Mouse (Mus musculus): Measurements from ENCODE around the gene Hoxa13.
A peak's percentile ranks its signal among the peaks of the same experiment; 100 is the strongest.

Gene Hoxa13

GRCm38 (mm10) chr6:52234428-52235140 lies 26.1 kb downstream of the Hoxa13 start:
- no peak for DNase-seq

GRCm38 (mm10) chr6:52233546-52234427 lies 26.9 kb downstream of the Hoxa13 start:
- DNase-seq: no peak

GRCm38 (mm10) chr6:52232984-52233545 lies 27.6 kb downstream of the Hoxa13 start:
- DNase-seq: no peak

GRCm38 (mm10) chr6:52232568-52232965 lies 28.1 kb downstream of the Hoxa13 start:
- no peak for DNase-seq

DNA sequence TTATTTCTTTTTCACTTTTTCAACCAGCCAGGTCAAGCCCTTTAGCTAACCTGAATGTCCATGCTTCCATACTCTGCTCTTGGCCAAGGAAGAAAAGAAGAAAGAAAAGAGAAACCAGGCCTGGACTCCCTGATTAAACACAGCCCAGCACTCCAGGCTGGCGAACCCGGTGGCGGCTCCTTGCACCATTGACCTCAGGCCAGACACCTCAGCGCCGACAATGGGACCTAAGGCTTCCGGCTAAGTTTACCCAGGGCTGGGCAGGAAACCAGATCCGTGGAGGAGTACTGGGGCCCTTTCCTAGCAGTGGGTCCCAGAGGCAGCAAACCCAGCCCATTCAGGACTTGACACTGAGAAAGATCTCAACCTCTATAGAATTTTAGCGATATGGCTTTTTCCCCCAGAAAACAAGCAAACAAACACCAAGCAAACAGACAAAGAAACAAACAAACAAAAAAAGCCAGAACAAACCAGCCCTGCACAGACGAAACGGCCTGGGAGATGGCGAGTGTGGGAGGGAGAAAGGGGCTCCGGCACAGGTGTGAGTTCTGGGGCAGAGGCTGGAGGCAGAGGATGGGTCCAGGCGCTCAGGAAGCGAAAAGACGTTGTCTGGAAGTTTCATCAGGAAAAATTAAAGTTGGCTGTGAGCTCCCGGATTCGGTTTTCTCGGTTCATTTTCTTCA lies 28.7 kb downstream of the Hoxa13 start:
- DNase-seq: no peak

- DNase-seq: no peak
Measured at GRCm38 (mm10) chr6:52230516-52231165, 30.0 kb downstream of the Hoxa13 start, which contains the start of gene Hoxa9. Hoxa9 (minus strand) TSS chr6:52231089.

GRCm38 (mm10) chr6:52229558-52230416 lies 30.9 kb downstream of the Hoxa13 start:
- no peak for DNase-seq

- no peak for DNase-seq
Measured at GRCm38 (mm10) chr6:52228475-52229465, 31.9 kb downstream of the Hoxa13 start.

- no peak for DNase-seq
Measured at GRCm38 (mm10) chr6:52227470-52228222, 33.0 kb downstream of the Hoxa13 start.

GRCm38 (mm10) chr6:52226569-52227257 lies 34.0 kb downstream of the Hoxa13 start:
- peak in 1 of 2 experiments; percentile 1 for DNase-seq

DNA sequence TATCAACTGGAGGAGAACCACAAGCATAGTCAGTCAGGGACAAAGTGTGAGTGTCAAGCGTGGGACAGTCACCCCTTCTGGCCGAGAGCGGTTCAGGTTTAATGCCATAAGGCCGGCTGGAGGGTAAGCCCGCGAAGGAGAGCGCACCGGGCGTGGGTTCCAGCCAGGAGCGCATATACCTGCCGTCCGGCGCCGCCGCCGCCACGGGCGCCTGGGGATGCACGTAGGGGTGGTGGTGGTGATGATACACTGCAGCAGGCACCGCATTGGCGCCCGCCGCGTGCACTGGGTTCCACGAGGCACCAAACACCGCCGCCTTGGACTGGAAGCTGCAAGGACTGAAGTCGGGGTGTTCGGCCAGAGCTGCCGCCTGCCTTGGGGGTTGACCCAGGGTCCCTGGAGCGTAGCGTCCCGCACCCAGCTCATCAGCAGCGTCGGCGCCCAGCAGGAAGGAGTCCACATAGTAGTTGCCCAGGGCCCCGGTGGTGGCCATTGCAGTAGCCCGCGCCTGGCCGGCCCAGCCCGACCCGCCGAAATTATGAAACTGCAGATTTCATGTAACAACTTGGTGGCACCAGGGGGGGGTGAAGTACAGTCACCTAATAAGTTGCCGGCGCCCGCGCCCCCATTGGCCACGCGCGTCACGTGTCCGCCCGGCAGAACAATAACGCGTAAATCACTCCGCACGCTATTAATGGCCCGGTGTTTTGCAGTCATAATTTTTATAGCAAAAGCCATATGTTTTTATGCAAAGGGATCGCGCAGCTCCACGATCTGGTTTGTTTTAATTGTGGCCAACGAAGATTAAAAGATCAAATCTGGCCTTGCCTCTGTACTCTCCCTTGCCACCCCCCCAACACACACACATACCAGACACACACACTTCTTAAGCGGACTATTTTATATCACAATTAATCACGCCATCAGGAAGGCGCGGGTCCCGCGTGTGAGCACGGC lies 34.8 kb downstream of the Hoxa13 start:
- DNase-seq: no peak

- DNase-seq: no peak
Measured at GRCm38 (mm10) chr6:52224895-52225611, 35.6 kb downstream of the Hoxa13 start.

- no peak for DNase-seq
Measured at GRCm38 (mm10) chr6:52223939-52224760, 36.5 kb downstream of the Hoxa13 start.

GRCm38 (mm10) chr6:52222729-52223128 lies 38.0 kb downstream of the Hoxa13 start:
- DNase-seq: no peak

- peak in 1 of 2 experiments; percentile 3 for DNase-seq
Measured at GRCm38 (mm10) chr6:52221993-52222685, 38.5 kb downstream of the Hoxa13 start.
